Mouse (Mus musculus) embryo, embryonic 10.5 days (tissue): ENCODE measurements around the gene Sh3bgrl3.
"Not testable (repeated sequence)": the region's sequence is repeated elsewhere in the genome, so short reads cannot be mapped to it uniquely, and the experiment has no call there.

ENCODE experiments used
- DNase-seq: peaks from one replicate; pipeline ENCODE4 v3.0.0-alpha.2; 2015; ENCODE audit warnings: low spot score

The Sh3bgrl3 gene

GRCm38 (mm10) chr4:134128221-134128982 lies at the start of gene Sh3bgrl3:
Gene Sh3bgrl3 (minus strand): TSS chr4:134128789.
- peak; percentile 94 for DNase-seq

DNA sequence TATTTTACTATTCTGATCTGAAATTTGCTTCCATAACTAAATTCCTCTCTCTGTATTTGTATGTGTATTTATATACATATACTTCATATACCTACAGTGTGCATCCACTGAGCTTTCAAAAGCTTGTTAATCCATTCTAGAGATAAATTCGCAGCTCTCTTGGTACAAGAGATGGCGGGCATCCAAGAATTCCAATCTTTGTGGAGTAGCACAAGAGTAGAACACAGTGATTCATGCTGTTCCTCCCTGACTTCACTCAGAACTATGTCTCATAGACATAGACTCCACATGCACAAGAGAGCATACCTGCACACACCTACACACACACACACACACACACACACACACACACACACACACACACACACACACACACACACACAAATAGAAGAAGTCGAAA lies 43.8 kb upstream of the Sh3bgrl3 start:
- DNase-seq, result no peak

- DNase-seq, result no peak
These were observed 38.3 kb upstream of the Sh3bgrl3 start for GRCm38 (mm10) chr4:134166906-134167305.

- DNase-seq, result no peak
These were observed 37.2 kb upstream of the Sh3bgrl3 start for GRCm38 (mm10) chr4:134165548-134166465.

- DNase-seq, result no peak
These were observed 36.4 kb upstream of the Sh3bgrl3 start for GRCm38 (mm10) chr4:134165024-134165423.

- no peak for DNase-seq
These were observed 36.0 kb upstream of the Sh3bgrl3 start for GRCm38 (mm10) chr4:134164591-134164990.

GRCm38 (mm10) chr4:134160071-134160470 lies 31.5 kb upstream of the Sh3bgrl3 start:
- DNase-seq, result peak; percentile 52

DNA sequence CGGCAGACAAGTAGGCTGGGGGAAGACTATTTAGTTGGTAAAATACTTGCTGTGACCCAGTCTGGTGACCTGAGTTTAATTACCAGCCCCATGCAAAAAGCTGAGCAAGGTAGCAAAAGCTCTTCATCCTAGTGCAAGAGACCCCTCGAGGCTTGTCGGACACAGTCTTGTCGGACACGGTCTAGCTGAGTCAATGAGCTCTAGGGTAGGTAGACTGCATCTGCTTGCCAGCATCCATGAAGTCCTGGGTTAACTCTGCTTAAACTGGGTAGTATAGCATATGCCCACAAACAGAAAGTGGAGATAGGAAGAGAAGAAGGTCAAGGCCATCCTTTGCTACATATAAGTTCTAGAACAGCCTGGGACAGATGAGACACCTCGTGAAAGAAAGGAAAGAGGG lies 30.2 kb upstream of the Sh3bgrl3 start:
- DNase-seq, result no peak

GRCm38 (mm10) chr4:134157558-134157957 lies 29.0 kb upstream of the Sh3bgrl3 start:
- DNase-seq, result no peak

DNA sequence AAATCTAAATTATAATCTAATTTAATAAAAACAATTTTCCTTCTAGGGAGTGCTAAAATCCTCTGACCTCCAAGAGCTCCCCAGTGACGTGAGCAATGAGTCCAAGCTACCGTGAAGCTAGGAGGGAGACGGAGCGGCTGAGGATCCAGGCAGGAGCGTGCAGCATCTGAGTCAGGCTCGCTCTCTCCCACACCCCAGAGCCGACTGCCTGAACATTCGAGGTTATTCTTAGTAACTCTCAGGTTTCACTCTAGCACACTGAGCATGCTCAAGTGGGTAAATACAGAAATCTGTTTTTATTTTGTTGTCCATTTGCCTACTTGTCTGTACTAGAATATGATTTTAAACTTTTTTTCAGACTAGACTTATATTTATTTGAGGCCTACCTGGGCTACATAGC lies 28.2 kb upstream of the Sh3bgrl3 start:
- no peak for DNase-seq

DNA sequence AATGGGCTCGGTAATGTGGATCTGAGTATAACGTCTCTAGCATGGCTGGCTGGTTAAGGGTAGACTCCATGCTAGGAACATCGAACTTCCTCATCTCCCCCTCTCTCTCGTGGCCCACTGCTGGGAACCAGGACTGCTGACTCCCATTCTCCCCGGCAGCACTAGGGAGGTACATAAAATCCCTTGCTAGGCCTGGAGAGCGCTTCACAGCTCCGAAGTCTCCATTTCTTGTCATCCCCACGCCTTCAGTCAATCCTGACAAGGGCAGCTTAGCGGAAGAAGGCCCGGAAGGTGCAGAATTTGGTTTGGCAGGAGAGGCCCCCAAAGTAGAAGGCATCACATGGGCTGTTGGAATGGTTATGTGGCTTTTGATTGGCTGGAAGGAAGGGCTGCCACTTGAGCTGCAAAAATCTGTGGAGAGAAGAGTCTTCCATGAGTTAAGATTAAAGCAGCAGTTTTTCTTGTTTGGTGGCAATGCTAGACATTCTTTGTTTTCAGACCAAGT lies 27.4 kb upstream of the Sh3bgrl3 start:
- no peak for DNase-seq

DNA sequence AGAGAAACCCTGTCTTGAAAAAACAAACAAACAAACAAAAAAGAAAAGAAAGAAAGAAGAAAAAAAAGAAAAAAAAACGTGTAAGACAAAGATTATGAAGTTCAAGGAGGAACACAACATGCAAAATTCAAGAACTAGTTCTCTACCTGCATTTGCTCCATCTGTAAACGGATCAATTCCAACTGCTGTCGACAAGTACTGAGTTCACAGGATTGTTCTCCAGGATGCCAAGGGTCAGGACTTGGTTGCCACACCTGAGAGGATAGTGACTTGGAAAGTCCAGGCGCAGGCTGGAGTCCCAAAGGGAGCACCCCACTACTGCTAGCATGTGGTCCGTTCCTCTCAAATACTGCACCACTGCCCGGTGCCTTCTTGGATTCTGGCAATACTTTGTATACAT lies 26.9 kb upstream of the Sh3bgrl3 start:
- no peak for DNase-seq

DNA sequence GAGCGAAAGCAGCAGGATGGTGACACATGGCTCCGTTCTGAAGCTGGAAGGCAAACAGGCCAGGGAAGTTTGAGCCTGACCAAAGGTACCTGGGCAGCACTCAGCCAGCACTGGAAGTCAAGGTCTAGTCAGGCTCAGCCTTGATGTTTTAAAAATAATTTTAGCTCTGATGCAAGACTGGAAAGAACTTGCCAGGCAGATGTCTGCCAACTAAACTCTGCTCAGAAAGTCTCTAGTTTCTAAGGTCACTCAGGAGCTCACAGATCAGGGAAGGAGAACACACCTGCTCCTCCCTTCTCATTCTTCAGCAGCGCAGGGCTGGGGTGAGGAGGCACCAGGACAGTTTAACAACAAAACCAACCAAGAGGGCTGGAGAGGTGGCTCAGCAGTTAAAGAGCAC lies 25.8 kb upstream of the Sh3bgrl3 start:
- no peak for DNase-seq

DNA sequence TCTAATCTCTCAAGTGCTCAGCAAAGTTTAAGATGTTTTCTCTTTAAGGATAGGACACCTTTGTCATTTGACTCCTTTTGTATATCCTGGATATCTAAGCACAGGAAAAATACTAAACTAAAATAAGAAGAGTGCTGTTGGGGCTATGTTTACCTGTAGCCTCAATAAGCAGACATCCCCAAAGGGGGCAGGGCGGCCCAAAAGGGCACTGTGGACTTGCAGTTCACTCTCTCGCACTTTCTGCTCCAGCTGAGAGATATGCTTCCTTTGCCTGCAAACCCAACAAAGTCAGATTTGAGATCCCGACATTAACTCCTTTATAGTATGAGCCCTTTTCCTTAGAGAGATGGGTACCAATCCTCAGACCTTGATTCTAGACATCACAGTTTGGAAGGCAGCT lies 25.1 kb upstream of the Sh3bgrl3 start:
- no peak for DNase-seq

DNA sequence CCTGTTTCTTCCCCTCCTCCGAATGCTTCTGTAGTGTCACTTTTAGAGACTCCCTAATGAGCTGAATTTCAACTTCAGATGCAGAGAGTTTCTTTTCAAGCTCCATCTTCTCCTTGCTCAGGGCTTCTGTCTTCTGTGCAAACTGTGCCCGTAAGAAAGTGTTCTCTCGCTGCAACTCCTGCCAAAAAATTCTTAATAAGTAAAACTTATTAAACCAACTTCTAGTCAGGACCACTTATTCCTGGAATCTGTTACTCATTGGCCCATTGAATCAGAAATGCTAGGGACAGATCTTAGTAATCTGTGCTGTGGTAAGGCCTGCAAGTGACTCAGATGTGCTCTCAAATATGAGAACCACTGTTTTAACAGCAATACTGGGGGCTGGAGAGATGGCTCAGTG lies 23.5 kb upstream of the Sh3bgrl3 start:
- no peak for DNase-seq

- no peak for DNase-seq
These were observed 20.8 kb upstream of the Sh3bgrl3 start for GRCm38 (mm10) chr4:134149389-134149788.

- DNase-seq, result not testable (repeated sequence)
These were observed 15.7 kb upstream of the Sh3bgrl3 start for GRCm38 (mm10) chr4:134144297-134144696.

DNA sequence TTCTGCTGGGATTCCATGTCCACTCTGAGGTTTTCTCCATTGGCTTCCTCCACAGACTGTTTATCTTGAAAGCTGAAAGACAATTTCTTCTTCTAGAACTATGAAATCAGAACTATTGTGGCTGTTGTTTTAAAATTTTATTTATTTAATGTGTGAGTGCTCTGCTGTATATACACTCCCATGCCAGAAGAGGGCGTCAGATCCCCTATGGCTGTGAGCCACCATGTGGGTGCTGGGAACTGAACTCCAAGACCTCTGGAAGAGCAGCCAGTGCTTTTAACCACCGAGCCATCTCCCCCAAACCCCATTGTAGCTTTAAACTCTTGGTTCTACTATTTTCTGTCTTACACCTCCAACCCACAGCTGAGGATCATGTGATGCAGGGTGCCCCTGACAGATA lies 10.3 kb upstream of the Sh3bgrl3 start:
- no peak for DNase-seq

DNA sequence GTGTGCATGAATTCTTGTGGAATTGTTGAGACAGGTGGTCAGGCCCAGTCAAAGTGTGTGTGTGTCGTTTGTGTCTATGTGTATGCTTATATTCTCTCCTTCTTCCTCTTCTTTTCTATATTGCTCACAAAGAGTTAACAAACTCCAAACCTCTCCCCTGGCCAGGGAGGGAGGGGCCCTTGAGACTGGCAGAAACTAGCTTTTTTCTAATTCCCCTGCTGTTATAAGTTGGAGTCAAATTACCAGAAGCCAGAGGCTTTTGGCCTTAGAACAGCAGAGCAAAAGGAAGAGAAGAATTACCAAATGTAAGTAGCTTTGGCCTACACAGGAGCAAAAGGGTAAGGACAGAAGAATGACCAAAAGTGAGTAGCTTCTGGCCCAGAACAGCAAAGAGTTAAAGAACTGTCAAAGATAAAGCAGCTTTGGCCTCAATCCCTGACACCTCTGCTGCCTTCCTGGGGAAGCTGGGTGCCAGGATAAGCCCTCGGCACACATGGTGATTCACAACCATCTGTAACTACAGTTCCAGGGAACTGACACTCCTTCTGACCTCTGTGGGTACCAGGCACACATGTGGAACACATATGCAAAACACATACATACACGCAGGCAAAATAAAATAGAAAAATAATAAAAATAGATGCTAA lies 7.8 kb upstream of the Sh3bgrl3 start:
- DNase-seq, result peak; percentile 46

- DNase-seq, result no peak
These were observed 4.0 kb upstream of the Sh3bgrl3 start for GRCm38 (mm10) chr4:134132519-134133095.

GRCm38 (mm10) chr4:134132117-134132516 lies 3.5 kb upstream of the Sh3bgrl3 start:
- no peak for DNase-seq

DNA sequence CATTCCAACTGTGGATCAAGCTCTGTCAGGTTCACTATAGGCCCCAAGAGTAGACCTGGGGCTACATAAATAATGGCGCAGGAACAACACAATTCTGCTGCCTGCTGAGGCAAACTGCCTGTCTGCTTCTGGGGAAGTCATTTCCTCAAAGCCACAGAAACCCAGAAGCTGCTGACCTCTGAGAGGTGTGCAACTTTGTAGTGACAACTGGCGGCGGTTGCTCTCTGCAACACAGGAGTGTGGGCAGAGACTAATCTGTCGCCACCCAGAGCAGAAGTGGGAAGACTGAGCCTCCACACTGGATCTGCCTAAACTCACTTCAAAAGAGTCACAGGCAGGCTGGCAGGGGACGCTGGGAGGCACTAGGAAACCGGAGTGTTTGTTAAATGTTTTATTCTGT lies 893 bp upstream of the Sh3bgrl3 start:
- DNase-seq, result no peak
